Mouse (Mus musculus) brain, embryonic 14.5 days (tissue): ENCODE results near the gene Olfr402.

ENCODE experiments used
- CTCF ChIP-seq: fragments of 200-500 bp; IDR thresholded peaks from 2 replicates; pipeline ENCODE4 v1.5.1; 2012; ENCODE audit warnings: inconsistent platforms, mild to moderate bottlenecking, moderate library complexity, borderline replicate concordance; ENCODE audit not compliant: insufficient read depth, insufficient read length; ENCODE audit errors: extremely low read depth
- POLR2A ChIP-seq: fragments of 200-500 bp; IDR thresholded peaks from 2 replicates; pipeline ENCODE4 v1.6.1; 2012; ENCODE audit warnings: mild to moderate bottlenecking, inconsistent platforms, borderline replicate concordance; ENCODE audit not compliant: poor library complexity, insufficient read depth, insufficient read length, severe bottlenecking; ENCODE audit errors: extremely low read depth

DNA sequence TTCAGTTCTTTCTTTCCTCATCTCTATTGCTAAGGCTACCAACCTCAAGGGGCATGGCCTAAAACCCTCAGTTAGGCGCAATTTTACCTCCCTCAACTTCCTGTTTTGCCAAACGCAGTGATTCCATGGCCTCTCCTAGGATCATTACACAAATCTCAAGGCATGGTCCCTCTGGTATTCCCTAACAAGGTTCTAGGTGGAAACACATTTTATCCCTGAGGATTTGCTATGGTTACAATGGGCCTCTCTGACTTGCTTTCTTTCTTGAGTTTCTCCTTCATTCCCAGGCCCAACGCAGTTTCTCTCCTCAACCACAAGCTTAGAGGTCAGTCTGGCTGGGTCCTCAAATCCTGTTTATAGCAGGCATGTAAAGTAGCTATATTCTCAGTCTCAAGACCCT, at the start of gene Olfr402:
- TF ChIP-seq CTCF, result no peak
- no peak for TF ChIP-seq POLR2A
